Mouse (Mus musculus) gonadal fat pad, adult 2 months (tissue): ENCODE measurements at regions not wholly inside any gene's neighbourhood (a gene's known extent, or its start where the extent isn't known, plus 50 kb on each side); places are given as distances from the start of the nearest gene placed in this dataset.

ENCODE experiments used
- DNase-seq: peaks from one replicate; pipeline ENCODE4 v3.0.0-alpha.2; 2012; ENCODE audit warnings: low read depth

DNA sequence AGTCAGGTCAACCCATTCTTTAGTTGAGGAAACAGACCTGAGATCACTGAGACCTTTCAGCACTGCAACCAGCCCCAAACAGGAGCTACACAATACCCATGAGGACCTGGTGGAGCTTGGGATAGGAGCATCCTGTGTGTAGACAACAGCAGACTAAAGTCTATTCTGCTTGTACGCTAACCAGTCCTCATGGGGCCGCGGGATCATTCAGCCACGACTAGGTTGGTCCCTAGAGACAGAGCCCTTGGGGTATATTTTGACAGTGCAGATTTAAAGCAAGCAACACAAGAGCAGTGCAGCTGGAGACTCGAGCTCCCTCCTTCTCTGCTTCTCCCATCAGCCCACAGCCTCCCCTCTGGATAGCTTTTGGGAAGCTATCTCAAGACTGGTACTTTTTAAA, 51.7 kb upstream of the Ankrd34c start:
- no peak for DNase-seq

DNA sequence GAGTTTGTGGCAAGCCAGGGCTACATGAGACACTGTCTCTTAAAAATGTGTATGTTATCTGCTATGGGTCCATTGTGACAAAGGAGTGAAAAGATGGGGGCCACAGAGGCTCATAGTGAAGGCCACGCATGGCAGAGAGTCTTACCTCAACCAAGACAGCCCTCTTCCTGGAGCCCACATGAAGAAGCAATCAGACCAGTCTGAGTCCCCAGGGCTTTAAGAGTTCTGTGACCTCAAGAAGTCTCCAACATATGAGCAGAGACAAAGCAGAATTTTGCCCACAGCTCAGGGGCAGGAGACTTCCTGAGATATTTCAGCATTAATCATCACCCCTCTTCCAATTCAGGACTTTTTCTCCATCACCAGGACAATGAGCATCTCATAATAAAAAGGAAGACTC, 50.4 kb upstream of the Ankrd34c start:
- no peak for DNase-seq
